Comparison of ENCODE assay signal across 15 mouse cellular contexts in genomic region chr19:36525071-36525470, GRCm38 (mm10). TPM values are rescaled to one million over a fixed set of nuclear protein-coding genes. Genes with fewer than 3 reads are reported as not detected.
DNase-seq lines count a peak whose midpoint lies in the region; TF ChIP-seq lines count a peak whose summit lies in the region.
"Had no signal": no experiment of that assay in that cellular context is flagged by ENCODE, and none has a peak within 500 bp of the region (broad histone marks: within the 10 kb centered on the region; RNA-seq: fewer than 3 reads in every experiment).

No protein-coding gene starts in this region.

- H3K27ac ChIP-seq in liver, adult 2 months (replicated peaks; ENCODE audit: insufficient read depth, low read depth, low read length), result no peak overlapping the region

- DNase-seq in liver, adult 2 months (ENCODE audit: extremely low read depth, low read depth, low spot score), result peak; percentile 90
- no peak for DNase-seq in liver
- DNase-seq: adrenal gland, adult 2 months; adrenal gland, adult 8-10 months; adrenal gland, postnatal 10 days; adrenal gland, postnatal 14 days; adrenal gland, postnatal 25 days; adrenal gland, postnatal 36 days; B cell, adult 2 months; cerebellum, adult 11 months; cerebellum, adult 11-12 months; cerebellum, adult 18-20 months; cerebellum, adult 2 months had no signal

- no peak overlapping the region for H3K9ac ChIP-seq in liver, adult 2 months (ENCODE audit: low read depth, low read length)

- no peak overlapping the region for H3K4me3 ChIP-seq in liver, adult 2 months (ENCODE audit: insufficient read depth, low read depth, low read length)

- no peaks in the 10 kb centered on the region for H3K27me3 ChIP-seq in liver, adult 2 months (ENCODE audit: control insufficient read depth, insufficient read depth, low read length)
- H3K27me3 ChIP-seq: CH12.LX had no signal

- H3K4me1 ChIP-seq in liver, adult 2 months (ENCODE audit: control insufficient read depth, insufficient read depth, low read length), result peaks cover 10% of the 10 kb centered on the region; the same call in 1 of the 2 replicates

- TF ChIP-seq CTCF in liver, adult 2 months (IDR thresholded peaks at IDR 0.05; ENCODE audit: low read depth, low read length), result no peak

- H3K36me3 ChIP-seq in liver, adult 2 months (ENCODE audit: control insufficient read depth, insufficient read depth, low read length), result no peaks in the 10 kb centered on the region
- H3K36me3 ChIP-seq: G1E had no signal

- H3K79me2 ChIP-seq in liver, adult 2 months (ENCODE audit: control insufficient read depth, insufficient read depth, low read length), result no peaks in the 10 kb centered on the region

- no peak for TF ChIP-seq POLR2A in liver, adult 2 months (IDR thresholded peaks at IDR 0.05; ENCODE audit: extremely low read depth, insufficient read depth, low read length)

RNA-seq across cellular contexts. Expression of gene Hectd2, which starts 29.4 kb away (rescaled TPM):
- total RNA-seq in liver, adult 2 months (2014; rRNA removed), result 1.5 and 1.7 TPM in 2 replicates
- polyA plus RNA-seq in liver, adult 2 months (2012; rRNA removed), result 0.35 and 0.46 TPM in 2 replicates
